Mouse (Mus musculus): ENCODE data around the gene Efcab6.

Gene Efcab6

DNA sequence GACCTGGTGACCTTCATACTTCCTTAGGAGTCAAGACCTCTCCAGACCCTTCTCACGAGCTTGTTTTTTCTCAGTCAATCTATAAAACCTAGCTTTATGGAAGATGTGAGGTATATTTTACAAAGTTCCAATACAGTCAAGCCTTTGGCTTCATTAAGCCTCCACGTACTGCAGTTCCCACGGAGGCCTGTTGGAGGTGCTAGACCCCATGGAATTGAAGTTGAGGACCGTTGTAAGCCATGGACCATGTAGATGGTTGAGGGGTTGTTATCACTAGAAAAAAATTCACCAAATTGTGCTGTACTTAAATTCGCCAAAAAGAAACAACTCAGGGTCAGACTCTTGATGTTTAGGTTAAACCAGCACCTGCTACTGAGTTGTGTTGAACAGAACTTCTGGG, 9.1 kb downstream of the Efcab6 start:
- DNase-seq: no peak

GRCm38 (mm10) chr15:84053859-84054258, 11.3 kb downstream of the Efcab6 start:
- peak; percentile 31 for DNase-seq

- DNase-seq: no peak
These were observed 11.9 kb downstream of the Efcab6 start for GRCm38 (mm10) chr15:84053240-84053639.

DNA sequence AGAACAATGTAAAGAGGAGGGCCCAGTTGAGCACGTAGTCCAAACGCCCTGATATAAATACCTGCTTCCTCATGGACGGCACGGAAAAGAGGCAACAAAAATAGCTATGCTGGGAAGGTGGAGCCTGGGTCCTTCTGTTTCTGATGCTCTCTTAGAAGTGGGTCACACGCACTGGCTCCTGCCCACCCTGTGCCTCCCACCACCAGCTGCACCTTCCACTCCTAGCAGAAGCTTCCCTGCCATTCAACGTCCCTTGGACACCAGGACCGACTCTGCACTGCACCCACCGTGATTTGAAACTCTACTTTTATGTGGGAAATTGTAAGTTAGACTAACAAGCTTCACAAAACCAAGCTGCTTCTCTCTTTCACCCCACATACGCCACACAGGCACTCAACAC, 12.8 kb downstream of the Efcab6 start:
- DNase-seq: no peak

DNA sequence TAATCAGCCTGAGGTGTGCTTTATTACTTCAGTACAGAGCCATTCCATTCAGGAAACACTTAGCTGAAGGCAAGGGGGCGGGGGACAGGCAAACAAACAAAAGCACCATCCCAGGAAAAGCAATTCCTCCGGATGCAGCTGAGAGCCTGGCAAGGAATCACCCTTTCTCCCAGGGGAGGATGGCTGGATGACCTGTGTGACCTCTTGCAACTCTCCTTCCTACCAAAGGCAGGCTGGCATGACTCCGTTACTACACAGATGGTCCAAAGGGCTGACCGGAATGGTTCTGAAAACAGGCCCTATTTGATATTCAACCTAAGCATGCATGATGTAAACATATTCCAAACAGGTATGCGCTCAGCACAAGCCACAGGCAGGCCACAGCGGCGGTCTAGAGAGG, 15.6 kb downstream of the Efcab6 start:
- DNase-seq: no peak

GRCm38 (mm10) chr15:84045562-84045961, 19.6 kb downstream of the Efcab6 start:
- DNase-seq: no peak

DNA sequence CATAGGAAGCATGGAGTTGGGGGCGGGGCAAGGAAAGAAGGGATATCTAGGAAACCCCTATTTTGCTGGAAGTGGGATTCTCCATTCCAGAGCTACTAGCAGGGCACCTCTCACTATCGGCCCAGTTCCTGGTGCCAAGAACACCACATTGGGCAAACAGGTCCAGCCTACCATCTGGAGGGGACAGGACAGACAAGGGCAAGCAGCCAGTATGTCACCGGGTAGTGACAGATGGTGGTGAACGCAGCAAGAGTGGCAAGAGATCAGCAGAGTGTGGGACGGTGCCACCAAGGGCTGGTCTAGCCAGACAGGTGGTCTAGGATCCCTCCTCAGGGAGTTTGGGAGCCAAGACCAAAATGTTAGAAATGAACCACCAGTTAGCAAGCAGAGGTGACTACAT, 28.1 kb downstream of the Efcab6 start:
- DNase-seq: no peak

DNA sequence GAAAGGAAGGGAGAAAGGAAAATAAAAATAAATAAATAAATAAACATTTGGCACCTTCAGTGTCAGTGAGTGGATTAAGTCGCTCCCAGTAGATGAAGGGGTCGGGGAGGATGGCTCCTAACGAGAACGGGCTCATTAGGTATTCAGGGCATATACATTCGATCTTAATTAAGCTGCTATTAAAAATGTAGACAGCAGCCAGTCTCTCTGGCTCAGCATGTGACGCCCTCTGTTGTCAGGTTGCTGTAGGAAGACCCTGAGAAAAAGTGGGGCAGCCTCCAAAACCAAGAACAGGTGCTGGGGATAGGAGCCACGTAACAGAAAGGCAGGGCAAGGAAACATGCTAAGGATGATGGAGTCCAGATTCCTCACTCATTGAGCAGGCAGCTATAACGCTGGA, 39.5 kb downstream of the Efcab6 start:
- no peak for DNase-seq

DNA sequence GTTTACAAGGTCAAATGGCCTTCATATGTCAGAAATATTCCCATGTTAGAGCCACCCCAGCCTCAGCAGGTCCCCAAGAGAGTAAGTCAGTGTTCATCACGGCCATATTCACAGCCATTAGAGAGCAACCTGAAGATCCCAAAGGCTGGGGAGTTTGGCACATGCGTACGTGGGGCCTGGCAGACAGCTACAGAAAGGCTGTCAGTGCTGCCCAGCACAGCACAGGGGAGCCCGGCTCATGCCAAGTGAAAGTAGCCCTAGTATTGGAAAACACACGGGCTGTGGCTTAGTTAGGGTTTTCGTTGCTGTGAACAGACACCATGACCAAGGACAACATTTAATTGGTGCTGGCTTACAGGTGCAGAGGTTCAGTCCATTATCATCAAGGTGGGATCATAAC, 40.3 kb downstream of the Efcab6 start:
- no peak for DNase-seq

DNA sequence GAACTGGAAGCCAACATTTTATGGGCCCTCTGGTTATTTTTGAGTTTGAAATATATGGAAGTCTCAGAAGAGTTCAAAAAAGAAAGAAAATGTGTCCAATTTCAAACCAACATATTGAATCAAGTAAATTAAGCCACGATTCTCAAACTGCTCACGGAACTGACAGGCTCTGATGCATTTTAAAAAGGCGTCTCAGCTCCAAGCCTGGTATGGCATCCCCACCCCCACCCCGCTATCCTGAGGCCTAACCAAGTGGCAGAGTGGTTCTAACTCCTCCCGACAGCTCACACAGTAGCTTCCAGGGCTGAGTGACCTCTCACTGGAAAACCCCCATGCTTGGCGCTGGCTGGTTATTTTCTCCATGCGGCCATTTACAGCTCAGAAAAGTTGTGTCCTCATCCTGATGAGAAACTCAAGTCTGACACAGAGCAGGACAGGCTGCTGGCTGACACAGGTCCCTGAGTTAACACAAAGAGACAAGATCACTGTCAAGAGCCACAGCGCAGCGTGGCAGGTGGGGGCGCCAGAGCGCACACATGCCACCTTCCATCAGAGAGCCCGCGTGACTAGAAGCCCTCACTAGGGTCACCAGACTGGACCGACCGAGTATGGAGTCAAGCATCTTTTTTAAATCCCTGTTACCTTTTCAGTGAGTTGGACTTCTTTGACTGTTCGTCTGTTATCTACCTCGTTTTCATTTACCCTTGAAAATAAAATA, 55.7 kb downstream of the Efcab6 start:
- DNase-seq: no peak

- no peak for DNase-seq
These were observed 60.9 kb downstream of the Efcab6 start for GRCm38 (mm10) chr15:84004306-84004705.

DNA sequence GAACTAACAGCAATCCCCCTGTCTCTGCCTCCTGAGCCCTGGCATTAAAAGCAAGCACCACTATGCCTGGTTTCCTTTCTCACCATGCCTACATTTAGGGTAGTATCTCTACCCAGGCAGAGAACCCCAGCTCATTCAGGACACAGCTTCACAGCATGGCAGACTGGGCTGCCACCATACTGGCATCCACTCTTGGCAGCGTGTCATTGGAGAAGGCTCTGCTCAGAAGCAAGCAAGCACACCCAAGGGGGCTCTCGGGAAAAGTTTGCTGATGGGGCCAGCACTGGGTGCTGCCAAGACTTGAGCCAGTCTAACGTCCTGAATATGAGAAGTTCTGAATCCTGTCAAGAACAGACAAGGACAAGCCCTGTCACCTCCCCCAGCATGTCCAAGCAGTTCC, 66.1 kb downstream of the Efcab6 start:
- no peak for DNase-seq

DNA sequence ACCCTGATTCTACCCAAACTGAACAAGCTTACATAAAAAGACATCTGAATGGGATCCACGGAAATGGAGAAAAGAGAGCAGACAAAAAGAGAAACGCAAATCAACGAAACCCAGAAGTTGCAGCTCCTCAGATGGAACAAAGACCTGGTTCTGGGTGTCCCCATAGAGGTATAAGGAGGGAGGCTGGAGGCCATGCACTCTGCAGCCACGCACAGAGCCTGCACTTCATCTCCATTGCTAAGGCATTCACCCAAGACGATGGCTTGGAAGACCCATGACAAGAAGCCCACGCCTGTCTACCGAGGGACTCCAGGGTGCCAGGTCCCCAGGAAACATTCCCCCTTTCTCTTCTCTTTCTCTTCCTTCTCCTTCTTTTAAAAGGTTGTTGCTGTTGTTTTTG, 66.6 kb downstream of the Efcab6 start:
- DNase-seq: no peak

GRCm38 (mm10) chr15:83998115-83998514, 67.1 kb downstream of the Efcab6 start:
- DNase-seq: no peak

DNA sequence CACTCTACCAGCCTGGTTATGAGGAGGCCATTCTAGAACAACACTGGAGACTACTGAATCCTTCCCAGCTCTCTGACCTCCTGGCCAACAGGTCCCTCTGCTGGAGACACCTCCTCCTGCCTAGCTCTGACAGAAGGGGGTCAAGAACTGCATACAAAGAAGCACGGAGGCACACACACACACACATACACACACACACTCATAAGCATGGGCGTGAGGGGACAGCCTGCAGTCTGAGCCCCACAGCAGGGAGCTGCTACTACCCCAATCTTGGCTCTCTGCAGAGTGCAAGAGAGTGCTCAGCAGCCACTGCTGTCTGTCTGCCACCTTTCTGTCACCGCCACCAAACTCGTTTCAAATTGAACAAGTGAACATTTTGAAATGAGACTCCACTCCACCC, 67.6 kb downstream of the Efcab6 start:
- no peak for DNase-seq

DNA sequence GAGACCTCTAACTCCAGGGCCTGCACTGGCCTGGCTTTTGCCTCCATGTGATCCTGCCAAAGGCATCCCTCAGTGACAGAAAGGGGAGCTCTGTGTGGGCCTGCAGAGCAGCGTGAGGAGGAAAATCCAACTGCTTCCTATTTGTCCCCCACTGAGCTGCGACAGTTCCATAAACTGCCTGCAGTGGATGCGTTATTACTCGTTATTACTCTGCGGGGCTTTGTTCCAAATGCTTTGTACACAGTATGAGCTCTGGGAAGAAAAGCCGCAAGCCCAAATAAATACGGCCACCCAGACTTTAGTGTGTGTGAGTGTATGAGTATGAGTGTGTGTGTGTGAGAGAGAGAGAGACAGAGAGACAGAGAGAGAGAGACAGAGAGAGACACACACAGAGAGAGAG, 68.3 kb downstream of the Efcab6 start:
- DNase-seq: no peak

DNA sequence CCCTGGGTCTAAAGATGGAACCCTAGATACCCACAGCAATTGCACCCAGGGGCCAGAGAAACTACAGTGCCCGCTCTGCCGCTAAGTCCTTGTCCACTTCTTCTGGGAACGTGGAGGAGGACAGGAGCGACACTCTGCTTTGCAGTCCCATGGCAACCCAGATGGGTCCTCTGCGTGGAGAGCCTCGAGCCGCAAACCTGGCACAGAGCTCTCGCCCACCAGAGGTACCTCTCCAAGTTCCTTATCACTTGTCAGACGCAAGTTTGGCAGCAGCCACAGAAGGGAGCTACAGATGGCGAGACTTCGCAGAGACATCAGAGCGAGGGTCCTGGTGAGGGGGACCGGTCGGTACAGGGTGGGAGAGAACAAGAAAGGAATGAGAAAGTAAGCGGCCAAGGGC, 73.0 kb downstream of the Efcab6 start:
- no peak for DNase-seq

- DNase-seq: no peak
These were observed 73.7 kb downstream of the Efcab6 start for GRCm38 (mm10) chr15:83991461-83991860.

DNA sequence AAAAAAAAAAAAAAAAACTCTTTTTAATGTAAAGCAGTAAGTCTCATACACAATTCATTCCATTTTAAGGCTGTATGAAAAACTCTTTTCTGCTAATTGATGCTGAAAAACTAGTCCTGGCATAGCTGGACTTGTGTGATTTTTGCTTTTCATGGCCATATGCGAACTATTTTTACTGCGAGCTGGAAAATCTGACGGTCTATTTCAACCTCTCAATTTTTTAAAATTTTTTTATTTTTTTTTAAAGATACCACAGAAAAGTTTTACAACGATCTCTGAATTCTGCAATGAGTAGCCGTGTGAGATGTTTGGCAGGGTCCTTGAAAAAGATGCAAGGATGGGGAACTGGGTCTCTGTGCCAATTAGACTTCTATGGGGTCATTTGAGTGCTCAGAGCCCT, 75.9 kb downstream of the Efcab6 start:
- no peak for DNase-seq

- no peak for DNase-seq
These were observed 77.1 kb downstream of the Efcab6 start for GRCm38 (mm10) chr15:83988087-83988486.

DNA sequence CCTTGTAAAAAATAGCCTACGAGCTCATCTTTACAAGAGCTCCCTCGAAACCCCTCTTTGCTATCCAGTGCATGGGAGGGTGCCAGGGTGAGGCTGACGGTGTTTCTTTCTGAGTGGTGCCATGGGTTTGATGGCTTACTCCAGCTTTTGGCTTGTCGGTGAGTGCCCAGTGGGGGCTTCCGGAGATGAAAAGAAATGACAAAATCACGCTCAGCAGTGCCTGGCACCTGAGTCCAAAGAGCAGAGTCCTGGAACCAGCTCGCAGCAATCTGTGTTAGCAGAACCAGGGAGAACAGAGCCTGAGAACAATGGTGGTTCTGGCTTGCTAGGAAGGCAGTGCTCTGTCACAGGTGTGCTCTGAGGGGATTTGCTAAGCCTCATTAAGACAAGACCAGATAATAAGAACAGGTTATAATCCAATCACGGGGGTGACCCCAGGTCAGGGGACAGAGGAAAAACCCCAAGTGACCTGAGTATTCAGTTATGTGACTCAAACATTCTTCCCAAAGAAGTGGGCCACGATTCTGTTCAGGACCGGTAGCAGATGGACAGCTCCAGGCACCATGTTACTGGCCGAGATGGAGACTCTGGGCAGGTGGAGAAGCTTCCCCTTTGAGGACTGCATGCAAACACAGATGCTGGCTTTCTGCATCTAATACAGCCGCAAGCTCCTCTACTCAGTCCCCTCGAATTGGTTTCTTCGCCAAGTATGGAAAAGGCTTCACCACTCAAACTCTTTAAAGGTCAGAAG, 82.8 kb downstream of the Efcab6 start:
- no peak for DNase-seq

DNA sequence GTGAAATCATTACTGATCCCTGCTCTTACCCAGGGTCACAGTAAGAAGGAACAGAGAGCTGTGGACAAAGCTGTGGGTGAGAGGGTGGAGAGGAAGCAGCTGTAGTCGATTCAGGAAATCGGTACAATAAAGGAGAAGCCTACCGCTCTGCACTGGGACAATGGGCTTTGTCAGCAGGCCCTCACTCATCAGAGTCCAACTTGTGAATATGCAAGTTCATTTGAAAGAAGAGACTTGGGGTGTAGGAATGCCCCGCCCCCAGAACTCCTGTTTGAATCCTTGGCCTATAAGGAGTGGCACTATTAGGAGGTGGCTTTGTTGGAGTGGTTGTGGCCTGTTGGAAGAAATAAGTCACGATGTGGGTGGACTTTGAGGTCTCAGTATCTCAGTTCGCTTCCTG, 86.3 kb downstream of the Efcab6 start:
- DNase-seq: no peak

- no peak for DNase-seq
These were observed 88.1 kb downstream of the Efcab6 start for GRCm38 (mm10) chr15:83977108-83977507.

DNA sequence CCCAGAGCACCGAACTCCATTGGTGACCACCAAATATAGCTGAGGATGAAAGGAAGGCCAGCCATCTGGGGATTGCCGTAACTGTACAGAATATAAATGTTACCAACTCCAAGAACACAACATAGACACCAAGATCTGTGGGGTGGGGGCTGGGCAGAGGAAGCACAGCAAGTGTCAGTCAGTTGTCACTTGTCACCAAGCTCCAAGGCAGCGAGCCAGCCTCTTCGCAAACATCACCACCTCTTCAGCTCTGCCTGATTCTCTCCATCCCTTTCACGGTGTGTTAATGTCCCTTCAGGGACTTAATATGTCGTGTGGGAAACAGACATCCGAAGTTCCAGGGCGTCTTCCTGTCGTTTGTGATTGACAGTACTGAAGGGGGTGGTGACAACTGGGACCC, 93.0 kb downstream of the Efcab6 start:
- no peak for DNase-seq

DNA sequence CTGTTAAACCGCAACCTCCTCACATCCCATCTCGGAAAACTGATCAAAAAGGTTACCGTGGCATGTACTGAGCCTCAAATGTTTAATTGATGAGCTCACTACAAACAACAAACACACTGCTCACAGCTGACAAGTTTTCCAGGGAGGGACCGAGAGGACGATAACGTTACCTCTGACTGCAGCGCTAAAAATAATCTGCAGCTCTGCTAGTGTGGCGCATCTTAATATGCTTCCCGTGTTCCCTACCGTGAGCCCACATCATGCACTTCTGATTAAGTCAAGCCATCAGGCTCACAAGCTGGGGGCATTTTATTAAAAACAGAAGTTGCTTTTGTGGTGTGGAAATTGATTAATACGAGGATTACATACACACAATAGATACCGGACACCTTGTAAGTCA, 97.4 kb downstream of the Efcab6 start:
- DNase-seq: no peak

Data from thymus, postnatal 14 days (tissue).